Mouse (Mus musculus): Measurements from ENCODE around the gene Snupn.
A peak's percentile ranks its signal among the peaks of the same experiment; 100 is the strongest.

Snupn gene

GRCm38 (mm10) chr9:57012895-57013294 is 62.2 kb downstream of the Snupn start:
- no peak for DNase-seq

GRCm38 (mm10) chr9:57013756-57014155 is 63.1 kb downstream of the Snupn start:
- no peak for DNase-seq

- peak; percentile 62 for DNase-seq
Observed at GRCm38 (mm10) chr9:57014766-57015165, 64.1 kb downstream of the Snupn start.

- DNase-seq = peak; percentile 28
Observed at GRCm38 (mm10) chr9:57017631-57018030, 67.0 kb downstream of the Snupn start.

GRCm38 (mm10) chr9:57031756-57032155 is 81.1 kb downstream of the Snupn start:
- DNase-seq = no peak

Data from lung, postnatal 36 days (tissue).